Mouse (Mus musculus) embryonic facial prominence, embryonic 12.5 days (tissue): ENCODE data around the gene Rbm6. TPM values are rescaled to one million over a fixed set of nuclear protein-coding genes. Genes with fewer than 3 reads are reported as not detected.

Source experiments
- ATAC-seq: fragments of 200-750 bp; cut with Nextera tagmentation; 2 replicates; pipeline ENCODE4 v1.8.0; 2017; ENCODE audit not compliant: insufficient number of reproducible peaks, insufficient read depth, low FRiP score, low TSS enrichment
- H3K27ac ChIP-seq: fragments of 300-500 bp; sonication (generic); 2 replicates; pipeline ENCODE4 v1.5.1; 2016; ENCODE audit warnings: mild to moderate bottlenecking
- H3K27me3 ChIP-seq: fragments of 300-500 bp; sonication (generic); 2 replicates; pipeline ENCODE4 v1.6.1; 2016; ENCODE audit warnings: mild to moderate bottlenecking, moderate library complexity
- H3K36me3 ChIP-seq: fragments of 300-500 bp; sonication (generic); 2 replicates; pipeline ENCODE4 v1.6.1; 2016; ENCODE audit warnings: mild to moderate bottlenecking
- H3K4me1 ChIP-seq: fragments of 300-500 bp; sonication (generic); 2 replicates; pipeline ENCODE4 v1.6.1; 2016
- H3K4me2 ChIP-seq: fragments of 300-500 bp; sonication (generic); replicated peaks from 2 replicates; pipeline ENCODE4 v1.6.1; 2016; ENCODE audit warnings: mild to moderate bottlenecking, moderate library complexity
- H3K4me3 ChIP-seq: fragments of 300-500 bp; sonication (generic); 2 replicates; pipeline ENCODE4 v1.5.1; 2016; ENCODE audit warnings: mild to moderate bottlenecking
- H3K9ac ChIP-seq: fragments of 300-500 bp; sonication (generic); 2 replicates; pipeline ENCODE4 v1.6.1; 2016; ENCODE audit warnings: mild to moderate bottlenecking, moderate library complexity
- H3K9me3 ChIP-seq: fragments of 300-500 bp; sonication (generic); 2 replicates; pipeline ENCODE4 v1.6.1; 2016; ENCODE audit warnings: mild to moderate bottlenecking, moderate library complexity
- WGBS: fragments of 180-500 bp; shearing (Covaris S2); methylation state at CpG from one replicate; pipeline ENCODE4 v1.1.7; 2016; 5-methylcytosine and 5-hydroxymethylcytosine counted together
- polyA plus RNA-seq: library from polyadenylated mRNA; unstranded; fragments of >200 nt; fragmentation: Nextera tagmentation; extraction: Ambion mirVana; gene quantifications from 2 replicates; pipeline ENCODE4 v1.2.1, GENCODE M21; 2016

The Rbm6 gene
- polyA plus RNA-seq, 1 experiment from 2014 or later: 110 TPM

DNA sequence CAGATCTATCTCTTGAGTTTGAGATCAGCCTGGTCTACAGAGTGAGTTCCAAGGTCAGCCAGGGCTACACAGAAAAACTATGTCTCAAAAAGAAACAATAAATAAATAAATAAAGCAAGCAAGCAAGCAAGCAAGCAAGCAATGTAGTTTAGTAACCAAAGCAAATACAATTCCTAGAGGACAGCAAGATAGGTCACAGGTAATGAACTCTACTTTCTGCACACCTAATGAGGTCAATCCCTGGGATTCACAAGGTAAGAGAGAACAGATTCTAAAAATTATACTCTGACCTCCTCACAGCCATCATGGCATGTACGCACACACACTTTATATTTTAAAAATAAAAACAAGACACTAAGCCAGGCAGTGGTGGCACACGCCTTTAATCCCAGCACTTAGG, 7.0 kb downstream of the Rbm6 start:
- Histone ChIP-seq H3K9ac (no peak overlapping the region), H3K4me2 (no peak overlapping the region), H3K4me3 (no peak overlapping the region), H3K9me3 (no peaks in the 10 kb centered on the region), H3K27me3 (no peaks in the 10 kb centered on the region), H3K36me3 (peaks cover 4% of the 10 kb centered on the region; the same call in 1 of the 2 replicates), H3K27ac (no peak overlapping the region), H3K4me1 (no peaks in the 10 kb centered on the region)
- WGBS: 99% methylated on average over 2 of the region's 2 CpGs
- ATAC-seq: no peak

DNA sequence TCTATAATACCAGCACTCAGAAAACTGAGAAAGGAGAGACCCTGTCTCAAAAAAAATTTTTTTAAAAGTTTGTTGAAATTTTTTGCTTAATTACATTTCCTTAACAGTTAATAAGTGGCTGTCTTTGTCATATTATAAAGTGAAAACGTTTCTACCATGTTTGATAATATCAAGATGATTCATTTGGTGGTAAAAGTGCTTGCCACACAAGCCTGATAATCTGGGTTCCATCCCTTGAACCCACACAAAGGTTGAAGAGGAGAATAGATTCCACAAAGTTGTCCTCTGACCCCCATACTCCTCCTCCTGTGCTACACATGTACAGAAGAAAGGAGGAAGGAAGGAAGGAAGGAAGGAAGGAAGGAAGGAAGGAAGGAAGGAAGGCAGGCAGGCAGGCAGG, 8.5 kb downstream of the Rbm6 start:
- no peak overlapping the region for H3K9ac ChIP-seq
- no peaks in the 10 kb centered on the region for H3K27me3 ChIP-seq
- H3K36me3 ChIP-seq: peaks cover 5% of the 10 kb centered on the region; the same call in 1 of the 2 replicates
- no peak for ATAC-seq
- no peaks in the 10 kb centered on the region for H3K4me1 ChIP-seq
- WGBS: 79% methylated on average over 1 of the region's 1 CpGs
- no peaks in the 10 kb centered on the region for H3K9me3 ChIP-seq
- no peak overlapping the region for H3K27ac ChIP-seq
- H3K4me3 ChIP-seq: no peak overlapping the region
- H3K4me2 ChIP-seq: no peak overlapping the region

GRCm38 (mm10) chr9:107858343-107858742, 14.7 kb downstream of the Rbm6 start:
- Histone ChIP-seq H3K9me3 (no peaks in the 10 kb centered on the region), H3K9ac (no peak overlapping the region), H3K27me3 (no peaks in the 10 kb centered on the region), H3K4me1 (no peaks in the 10 kb centered on the region), H3K36me3 (peaks cover 30% of the 10 kb centered on the region), H3K4me2 (no peak overlapping the region), H3K27ac (no peak overlapping the region), H3K4me3 (no peak overlapping the region)
- WGBS: 98% methylated on average over 3 of the region's 3 CpGs
- no peak for ATAC-seq

GRCm38 (mm10) chr9:107848922-107849321, 24.1 kb downstream of the Rbm6 start:
- H3K9me3 ChIP-seq: no peaks in the 10 kb centered on the region
- peaks cover 36% of the 10 kb centered on the region for H3K36me3 ChIP-seq
- no peak overlapping the region for H3K4me3 ChIP-seq
- WGBS: 96% methylated on average over 7 of the region's 7 CpGs
- no peak for ATAC-seq
- H3K27ac ChIP-seq: no peak overlapping the region
- H3K4me1 ChIP-seq: no peaks in the 10 kb centered on the region
- H3K4me2 ChIP-seq: no peak overlapping the region
- no peak overlapping the region for H3K9ac ChIP-seq
- no peaks in the 10 kb centered on the region for H3K27me3 ChIP-seq

GRCm38 (mm10) chr9:107842709-107843108, 30.3 kb downstream of the Rbm6 start:
- no peak overlapping the region for H3K27ac ChIP-seq
- H3K4me3 ChIP-seq: no peak overlapping the region
- H3K9ac ChIP-seq: no peak overlapping the region
- H3K4me1 ChIP-seq: no peaks in the 10 kb centered on the region
- 98% methylated on average over 2 of the region's 2 CpGs for WGBS
- H3K4me2 ChIP-seq: no peak overlapping the region
- peaks cover 14% of the 10 kb centered on the region for H3K36me3 ChIP-seq
- no peak for ATAC-seq
- no peaks in the 10 kb centered on the region for H3K27me3 ChIP-seq
- H3K9me3 ChIP-seq: no peaks in the 10 kb centered on the region

GRCm38 (mm10) chr9:107838869-107839268, 34.2 kb downstream of the Rbm6 start:
- ATAC-seq: no peak

GRCm38 (mm10) chr9:107833826-107834225, 39.2 kb downstream of the Rbm6 start:
- Histone ChIP-seq H3K9ac (no peak overlapping the region), H3K36me3 (peaks cover 38% of the 10 kb centered on the region), H3K9me3 (no peaks in the 10 kb centered on the region), H3K4me2 (no peak overlapping the region), H3K27ac (no peak overlapping the region), H3K4me1 (no peaks in the 10 kb centered on the region), H3K27me3 (no peaks in the 10 kb centered on the region), H3K4me3 (no peak overlapping the region)
- 87% methylated on average over 3 of the region's 3 CpGs for WGBS
- no peak for ATAC-seq

More at GRCm38 (mm10) chr9:107838869-107839268, 34.2 kb downstream of the Rbm6 start:
- Histone ChIP-seq H3K27me3 (no peaks in the 10 kb centered on the region), H3K4me2 (no peak overlapping the region), H3K27ac (no peak overlapping the region), H3K9ac (no peak overlapping the region), H3K4me3 (no peak overlapping the region), H3K4me1 (no peaks in the 10 kb centered on the region), H3K9me3 (no peaks in the 10 kb centered on the region), H3K36me3 (peaks cover 15% of the 10 kb centered on the region)
- WGBS: 97% methylated on average over 1 of the region's 1 CpGs

- peaks cover 51% of the 10 kb centered on the region for H3K36me3 ChIP-seq
- H3K9ac ChIP-seq: no peak overlapping the region
- ATAC-seq: no peak
- H3K9me3 ChIP-seq: no peaks in the 10 kb centered on the region
- H3K4me2 ChIP-seq: no peak overlapping the region
- no peak overlapping the region for H3K4me3 ChIP-seq
- no peak overlapping the region for H3K27ac ChIP-seq
- no peaks in the 10 kb centered on the region for H3K4me1 ChIP-seq
- H3K27me3 ChIP-seq: no peaks in the 10 kb centered on the region
These were observed 41.3 kb downstream of the Rbm6 start for GRCm38 (mm10) chr9:107831765-107832164.

DNA sequence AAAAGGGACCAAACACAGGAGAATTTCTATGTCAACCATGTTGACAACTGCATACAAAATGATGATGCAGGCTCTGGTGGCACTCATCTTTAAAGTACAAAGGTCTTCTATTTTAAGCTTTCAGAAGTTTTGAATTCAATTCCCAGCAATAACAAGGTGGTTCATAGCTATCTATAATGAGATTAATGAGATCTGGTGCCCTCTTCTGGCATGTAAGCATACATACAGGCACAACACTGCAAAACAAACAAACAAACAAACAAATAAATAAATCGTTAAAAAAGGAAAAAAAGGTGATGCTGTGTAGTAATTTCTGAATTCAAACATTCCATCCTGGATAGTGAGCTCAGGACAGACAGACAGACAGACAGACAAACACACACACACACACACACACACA, 60.9 kb downstream of the Rbm6 start:
- ATAC-seq: no peak
- Histone ChIP-seq H3K27ac (no peak overlapping the region), H3K9me3 (no peaks in the 10 kb centered on the region), H3K36me3 (peaks cover 43% of the 10 kb centered on the region), H3K27me3 (no peaks in the 10 kb centered on the region), H3K4me2 (no peak overlapping the region), H3K4me3 (no peak overlapping the region), H3K4me1 (no peaks in the 10 kb centered on the region), H3K9ac (no peak overlapping the region)
- WGBS: 67% methylated on average over 1 of the region's 1 CpGs

GRCm38 (mm10) chr9:107810985-107811384, 62.1 kb downstream of the Rbm6 start:
- Histone ChIP-seq H3K27ac (no peak overlapping the region), H3K27me3 (no peaks in the 10 kb centered on the region), H3K4me3 (no peak overlapping the region), H3K4me2 (no peak overlapping the region), H3K36me3 (peaks cover 38% of the 10 kb centered on the region), H3K9me3 (no peaks in the 10 kb centered on the region), H3K9ac (no peak overlapping the region), H3K4me1 (no peaks in the 10 kb centered on the region)
- 96% methylated on average over 2 of the region's 2 CpGs for WGBS
- ATAC-seq: no peak

- no peak overlapping the region for H3K4me3 ChIP-seq
- H3K27ac ChIP-seq: no peak overlapping the region
- no peaks in the 10 kb centered on the region for H3K27me3 ChIP-seq
- no peak overlapping the region for H3K9ac ChIP-seq
- H3K36me3 ChIP-seq: peaks cover 58% of the 10 kb centered on the region
- no peaks in the 10 kb centered on the region for H3K4me1 ChIP-seq
- H3K4me2 ChIP-seq: no peak overlapping the region
- no peaks in the 10 kb centered on the region for H3K9me3 ChIP-seq
- no peak for ATAC-seq
- WGBS: 89% methylated on average over 6 of the region's 6 CpGs
These were observed 81.3 kb downstream of the Rbm6 start for GRCm38 (mm10) chr9:107791714-107792113.

DNA sequence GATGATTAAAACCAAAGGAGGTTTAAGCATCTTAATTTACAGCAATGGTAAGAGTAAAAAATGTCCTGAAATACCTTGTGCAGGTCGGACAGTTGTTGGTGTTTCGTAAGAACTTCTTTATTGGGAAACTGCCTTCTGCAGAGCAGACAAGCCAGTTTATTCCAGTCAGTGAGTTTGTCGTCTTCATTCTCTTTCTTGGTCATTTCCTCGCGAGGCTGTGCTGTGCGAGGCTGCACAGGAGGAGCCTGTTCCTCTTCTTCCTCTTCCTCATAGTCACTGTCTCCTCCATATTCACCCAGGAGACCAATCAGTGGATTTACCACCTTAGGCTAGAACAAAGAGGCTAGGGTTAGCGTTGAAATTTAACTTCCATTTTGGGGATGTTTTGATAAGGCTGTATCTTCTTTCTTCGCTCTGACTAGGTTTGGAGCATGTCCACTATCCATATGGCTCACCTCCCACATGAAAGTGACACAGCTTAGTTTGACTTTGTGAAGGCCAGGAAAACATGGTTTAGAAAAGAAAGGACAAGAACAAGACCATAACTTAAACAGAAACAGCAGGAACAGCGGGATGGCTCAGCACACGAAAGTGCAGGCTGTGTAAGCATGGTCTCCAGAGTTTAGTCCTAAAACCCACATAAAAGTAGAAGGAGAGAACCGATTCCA, 90.4 kb downstream of the Rbm6 start:
- no peaks in the 10 kb centered on the region for H3K4me1 ChIP-seq
- H3K4me3 ChIP-seq: no peak overlapping the region
- no peaks in the 10 kb centered on the region for H3K27me3 ChIP-seq
- H3K4me2 ChIP-seq: no peak overlapping the region
- no peak overlapping the region for H3K27ac ChIP-seq
- no peak overlapping the region for H3K9ac ChIP-seq
- 96% methylated on average over 11 of the region's 11 CpGs for WGBS
- peaks cover 68% of the 10 kb centered on the region for H3K36me3 ChIP-seq
- ATAC-seq: no peak
- no peaks in the 10 kb centered on the region for H3K9me3 ChIP-seq

GRCm38 (mm10) chr9:107776809-107777208, 96.2 kb downstream of the Rbm6 start:
- no peaks in the 10 kb centered on the region for H3K9me3 ChIP-seq
- H3K4me3 ChIP-seq: no peak overlapping the region
- H3K4me1 ChIP-seq: no peaks in the 10 kb centered on the region
- H3K27me3 ChIP-seq: no peaks in the 10 kb centered on the region
- no peak overlapping the region for H3K9ac ChIP-seq
- no peak for ATAC-seq
- H3K4me2 ChIP-seq: no peak overlapping the region
- H3K36me3 ChIP-seq: peaks cover 68% of the 10 kb centered on the region
- no peak overlapping the region for H3K27ac ChIP-seq
